Comparison of ENCODE assay signal across 19 mouse cellular contexts in the genomic region with DNA sequence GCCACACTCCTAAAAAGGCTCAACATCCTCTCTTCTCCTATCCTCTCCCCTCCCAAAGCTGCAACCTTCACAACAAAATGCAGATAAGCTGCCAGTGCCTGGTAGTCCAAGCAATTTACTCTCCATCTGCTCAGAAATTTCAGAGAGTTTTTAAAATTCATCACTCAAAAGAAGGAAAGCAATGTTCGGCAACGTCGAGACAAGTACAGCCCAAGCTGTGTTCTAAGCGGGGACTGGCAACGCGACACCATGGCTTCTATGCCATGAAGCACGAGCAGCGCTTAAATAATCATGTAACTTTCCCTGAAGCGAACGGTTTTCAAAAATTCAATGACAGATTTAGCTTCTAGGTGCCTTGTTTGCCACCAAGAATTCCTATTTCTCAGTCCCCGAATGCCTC. TPM values are rescaled to one million over a fixed set of nuclear protein-coding genes. Genes with fewer than 3 reads are reported as not detected.
"Had no signal": no experiment of that assay in that cellular context is flagged by ENCODE, and none has a peak within 500 bp of the region (broad histone marks: within the 10 kb centered on the region; RNA-seq: fewer than 3 reads in every experiment).

No protein-coding gene starts in this region.

- H3K4me3 ChIP-seq: limb, embryonic 12.5 days; liver, embryonic 13.5 days; lung, embryonic 15.5 days; megakaryocyte, embryonic 14.5 days; neural tube, embryonic 12.5 days had no signal

- DNase-seq: kidney, adult 11 months; kidney, adult 9 months; kidney, postnatal 4 days; liver; liver, embryonic 13.5 days; liver, postnatal 0 days; lung, postnatal 14 days; retina, postnatal 1 day; right cerebral cortex, postnatal 4 days; spleen, adult 18-20 months; thymus, adult 2 months; thymus, postnatal 25 days had no signal

- H3K9ac ChIP-seq: limb, embryonic 12.5 days; liver, embryonic 13.5 days; liver, postnatal 0 days; lung, embryonic 15.5 days; neural tube, embryonic 12.5 days had no signal

- H3K4me1 ChIP-seq: megakaryocyte, embryonic 14.5 days had no signal

- H3K4me2 ChIP-seq: limb, embryonic 12.5 days; liver, embryonic 13.5 days; lung, embryonic 15.5 days; neural tube, embryonic 12.5 days had no signal

- H3K27me3 ChIP-seq: limb, embryonic 12.5 days; liver, embryonic 13.5 days; lung, embryonic 15.5 days; megakaryocyte, embryonic 14.5 days; neural tube, embryonic 12.5 days had no signal

- H3K36me3 ChIP-seq: limb, embryonic 12.5 days; liver, embryonic 13.5 days; lung, embryonic 15.5 days; neural tube, embryonic 12.5 days had no signal

- ATAC-seq: liver, postnatal 0 days had no signal

- H3K27ac ChIP-seq: kidney, postnatal 0 days; limb, embryonic 12.5 days; liver, embryonic 13.5 days; lung, embryonic 15.5 days; macrophage; neural tube, embryonic 12.5 days had no signal

- H3K9me3 ChIP-seq: limb, embryonic 12.5 days; liver, embryonic 13.5 days; lung, embryonic 15.5 days; neural tube, embryonic 12.5 days had no signal

RNA-seq across cellular contexts. Expression of gene Efna5, which starts 59.9 kb away (rescaled TPM):
- total RNA-seq: neutrophil, adult 5-6 weeks had no signal
- polyA plus RNA-seq: macrophage had no signal
